ENCODE assay signal across 12 mouse cellular contexts in genomic region chr17:11612801-11613531, GRCm38 (mm10).
DNase-seq lines count a peak whose midpoint lies in the region; ATAC-seq lines count a peak whose summit lies in the region.
"Had no signal": no experiment of that assay in that cellular context is flagged by ENCODE, and none has a peak within 500 bp of the region (broad histone marks: within the 10 kb centered on the region; RNA-seq: fewer than 3 reads in every experiment).

No protein-coding gene starts in this region.

- DNase-seq in kidney, adult 9 months = no peak
- peak; percentile 3 for DNase-seq in R1 (ENCODE audit: low read depth, low spot score)
- DNase-seq in lung, postnatal 36 days = peak; percentile 38
- DNase-seq in cerebellum, adult 8-10 months = no peak
- no peak for DNase-seq in urinary bladder, adult 2 months (ENCODE audit: low spot score)
- DNase-seq in cerebellum, adult 11 months = no peak
- DNase-seq: midbrain, embryonic 14.5 days; right cerebral cortex, postnatal 25 days; thymus, postnatal 36 days had no signal

- peak; percentile 43; the same call in 1 of the 2 replicates for ATAC-seq in kidney, embryonic 14.5 days (ENCODE audit: low FRiP score, low TSS enrichment)
- ATAC-seq in hindbrain, embryonic 15.5 days (ENCODE audit: low FRiP score, low read depth) = no peak

- H3K4me1 ChIP-seq in kidney, embryonic 14.5 days (ENCODE audit: control insufficient read depth, insufficient read depth, low read length) = no peaks in the 10 kb centered on the region; the same call in 1 of the 2 replicates
- H3K4me1 ChIP-seq in hindbrain, embryonic 15.5 days (replicated peaks) = peaks cover 25% of the 10 kb centered on the region

- no peaks in the 10 kb centered on the region for H3K9me3 ChIP-seq in kidney, embryonic 14.5 days (ENCODE audit: control insufficient read depth, low read length)
- no peaks in the 10 kb centered on the region for H3K9me3 ChIP-seq in hindbrain, embryonic 15.5 days
- H3K9me3 ChIP-seq: limb, embryonic 12.5 days had no signal

- no peaks in the 10 kb centered on the region for H3K27me3 ChIP-seq in kidney, embryonic 14.5 days (ENCODE audit: control insufficient read depth, insufficient read depth, low read length)
- no peaks in the 10 kb centered on the region for H3K27me3 ChIP-seq in hindbrain, embryonic 15.5 days

- peak overlapping the region; percentile 25 for H3K4me2 ChIP-seq in kidney, embryonic 14.5 days (replicated peaks; ENCODE audit: low read depth, low read length)
- peak overlapping the region; percentile 9; the same call in 1 of the 2 replicates for H3K4me2 ChIP-seq in hindbrain, embryonic 15.5 days
- H3K4me2 ChIP-seq: limb, embryonic 12.5 days had no signal

- no peak overlapping the region for H3K4me3 ChIP-seq in kidney, embryonic 14.5 days (ENCODE audit: low read length)
- H3K4me3 ChIP-seq in hindbrain, embryonic 15.5 days = no peak overlapping the region
- H3K4me3 ChIP-seq: limb, embryonic 12.5 days had no signal

- H3K9ac ChIP-seq in kidney, embryonic 14.5 days (ENCODE audit: low read depth, low read length) = no peak overlapping the region
- H3K9ac ChIP-seq in hindbrain, embryonic 15.5 days = no peak overlapping the region
- H3K9ac ChIP-seq: limb, embryonic 12.5 days had no signal

- 43% methylated on average over 21 of the region's 21 CpGs for WGBS in kidney, embryonic 14.5 days
- 57% methylated on average over 21 of the region's 21 CpGs for WGBS in hindbrain, embryonic 15.5 days

- no peaks in the 10 kb centered on the region for H3K36me3 ChIP-seq in kidney, embryonic 14.5 days (ENCODE audit: control insufficient read depth, insufficient read depth, low read length)
- no peaks in the 10 kb centered on the region for H3K36me3 ChIP-seq in hindbrain, embryonic 15.5 days
- H3K36me3 ChIP-seq: limb, embryonic 12.5 days had no signal

- H3K27ac ChIP-seq in kidney, embryonic 14.5 days (ENCODE audit: low read depth, low read length) = no peak overlapping the region
- no peak overlapping the region for H3K27ac ChIP-seq in hindbrain, embryonic 15.5 days (replicated peaks)
- H3K27ac ChIP-seq: limb, embryonic 12.5 days had no signal

Comparison
In these comparisons a context has a peak if more than half of its experiments do, and no peak if none do; other contexts are left out.
1. DNase-seq: peak in R1 (single experiment) and lung, postnatal 36 days (single experiment); none in kidney, adult 9 months (single experiment), cerebellum, adult 8-10 months (single experiment), urinary bladder, adult 2 months (single experiment) and cerebellum, adult 11 months (single experiment).